Mouse (Mus musculus): ENCODE measurements around the gene Tmem179b.

- TF ChIP-seq GATA1 (IDR thresholded peaks at IDR 0.05; ENCODE audit: low read length) (no peak), TAL1 (IDR thresholded peaks at IDR 0.05; ENCODE audit: low read length) (no peak)
These were observed 15.4 kb downstream of the Tmem179b start for GRCm38 (mm10) chr19:8758899-8759298.

Measured in erythroblast, embryonic 14.5 days (primary cell).